Comparison of ENCODE assay signal across 23 mouse cellular contexts in genomic region chr14:36921346-36922049, GRCm38 (mm10). TPM values are rescaled to one million over a fixed set of nuclear protein-coding genes. Genes with fewer than 3 reads are reported as not detected.
DNase-seq lines count a peak whose midpoint lies in the region; ATAC-seq and TF ChIP-seq lines count a peak whose summit lies in the region.
"Had no signal": no experiment of that assay in that cellular context is flagged by ENCODE, and none has a peak within 500 bp of the region (broad histone marks: within the 10 kb centered on the region; RNA-seq: fewer than 3 reads in every experiment).

No protein-coding gene starts in this region.

- WGBS in midbrain, embryonic 11.5 days = 91% methylated on average over 5 of the region's 5 CpGs
- 89% methylated on average over 5 of the region's 5 CpGs for WGBS in midbrain, postnatal 0 days

- H3K36me3 ChIP-seq in midbrain, embryonic 11.5 days (ENCODE audit: control insufficient read depth, insufficient read depth, low read length) = no peaks in the 10 kb centered on the region
- peaks cover 11% of the 10 kb centered on the region for H3K36me3 ChIP-seq in midbrain, postnatal 0 days (ENCODE audit: insufficient read depth, low read length)
- H3K36me3 ChIP-seq: forebrain, embryonic 12.5 days had no signal

- intact Hi-C loops in gastrocnemius, adult 2 months (cut with DNase I) = loop anchor here (2.0 kb wide), 1 partner anchor 15 kb away; no protein-coding TSS in a partner anchor

- no peaks in the 10 kb centered on the region for H3K4me1 ChIP-seq in midbrain, embryonic 11.5 days (ENCODE audit: control insufficient read depth, insufficient read depth, low read length)
- H3K4me1 ChIP-seq in midbrain, postnatal 0 days (ENCODE audit: insufficient read depth, low read length) = no peaks in the 10 kb centered on the region
- H3K4me1 ChIP-seq: forebrain, embryonic 12.5 days; hindbrain, embryonic 15.5 days had no signal

- no peaks in the 10 kb centered on the region for H3K27me3 ChIP-seq in midbrain, embryonic 11.5 days (ENCODE audit: control insufficient read depth, insufficient read depth, low read length)
- no peaks in the 10 kb centered on the region for H3K27me3 ChIP-seq in midbrain, postnatal 0 days (ENCODE audit: insufficient read depth, low read length)
- H3K27me3 ChIP-seq: embryonic facial prominence, embryonic 15.5 days; forebrain, embryonic 12.5 days; heart, embryonic 13.5 days; hindbrain, embryonic 15.5 days had no signal

- H3K9ac ChIP-seq in midbrain, embryonic 11.5 days (ENCODE audit: low read length) = no peak overlapping the region
- no peak overlapping the region for H3K9ac ChIP-seq in midbrain, postnatal 0 days (replicated peaks; ENCODE audit: low read length, poor library complexity, severe bottlenecking)
- H3K9ac ChIP-seq: embryonic facial prominence, embryonic 15.5 days; forebrain, embryonic 12.5 days; heart, embryonic 13.5 days; hindbrain, embryonic 15.5 days had no signal

- no peak overlapping the region for H3K4me3 ChIP-seq in gastrocnemius, adult 2 months
- H3K4me3 ChIP-seq in midbrain, embryonic 11.5 days (ENCODE audit: low read depth, low read length) = no peak overlapping the region
- no peak overlapping the region for H3K4me3 ChIP-seq in midbrain, postnatal 0 days (ENCODE audit: low read depth, low read length)
- H3K4me3 ChIP-seq: embryonic facial prominence, embryonic 15.5 days; erythroblast, embryonic 14.5 days; forebrain, embryonic 12.5 days; heart, embryonic 13.5 days; hindbrain, embryonic 15.5 days had no signal

- no peak for ATAC-seq in midbrain, embryonic 11.5 days (ENCODE audit: low FRiP score)
- no peak for ATAC-seq in midbrain, postnatal 0 days (ENCODE audit: low FRiP score)
- ATAC-seq: forebrain, embryonic 16.5 days had no signal

- peak overlapping the region; percentile 99; the same call in 1 of the 2 replicates for H3K27ac ChIP-seq in gastrocnemius, adult 2 months
- no peak overlapping the region for H3K27ac ChIP-seq in midbrain, embryonic 11.5 days (ENCODE audit: low read depth, low read length)
- no peak overlapping the region for H3K27ac ChIP-seq in midbrain, postnatal 0 days (ENCODE audit: low read depth, low read length)
- H3K27ac ChIP-seq: embryonic facial prominence, embryonic 15.5 days; forebrain, embryonic 12.5 days; heart, embryonic 13.5 days; hindbrain, embryonic 15.5 days had no signal

- no peak for TF ChIP-seq CTCF in gastrocnemius, adult 2 months (IDR thresholded peaks at IDR 0.05)
- TF ChIP-seq CTCF in midbrain, postnatal 0 days (IDR thresholded peaks at IDR 0.05) = no peak

- H3K4me2 ChIP-seq in midbrain, embryonic 11.5 days = no peak overlapping the region
- no peak overlapping the region for H3K4me2 ChIP-seq in midbrain, postnatal 0 days (ENCODE audit: low read depth, low read length, poor library complexity, severe bottlenecking)
- H3K4me2 ChIP-seq: embryonic facial prominence, embryonic 15.5 days; forebrain, embryonic 12.5 days; heart, embryonic 13.5 days; hindbrain, embryonic 15.5 days had no signal

- H3K9me3 ChIP-seq in midbrain, embryonic 11.5 days (ENCODE audit: control insufficient read depth, low read length) = no peaks in the 10 kb centered on the region
- no peaks in the 10 kb centered on the region for H3K9me3 ChIP-seq in midbrain, postnatal 0 days (ENCODE audit: low read length)
- H3K9me3 ChIP-seq: embryonic facial prominence, embryonic 15.5 days; forebrain, embryonic 12.5 days; heart, embryonic 13.5 days; hindbrain, embryonic 15.5 days had no signal

- no peak for DNase-seq in gastrocnemius, adult 2 months
- no peak for DNase-seq in gastrocnemius, postnatal 4 days (ENCODE audit: low spot score in 2 of 2)
- peak; percentile 75 for DNase-seq in kidney, adult 9 months
- no peak for DNase-seq in kidney, postnatal 25 days
- peak; percentile 31 for DNase-seq in midbrain, embryonic 11.5 days (ENCODE audit: low spot score, missing footprints)
- no peak for DNase-seq in midbrain, postnatal 0 days (ENCODE audit: low spot score)
- DNase-seq in gonadal fat pad, adult 2 months (ENCODE audit: low read depth) = peak; percentile 50
- no peak for DNase-seq in spleen, postnatal 4 days (ENCODE audit: low spot score in 2 of 2)
- DNase-seq: adrenal gland, adult 8-10 months; adrenal gland, postnatal 36 days; cerebellum, adult 11 months; cerebellum, adult 8-10 months; cerebellum, postnatal 14 days; embryo, embryonic 11 days; gastrocnemius, postnatal 14 days; heart, adult 11 months; heart, postnatal 36 days had no signal

RNA-seq across cellular contexts. Expression of gene Ccser2, which starts 47.1 kb away (rescaled TPM):
- 10 to 100 TPM; 57.2 to 63.8 TPM for total RNA-seq in gastrocnemius, adult 2 months (2021)
- total RNA-seq in gastrocnemius, postnatal 4 days (2021) = 10 to 100 TPM; 59.4 to 63.7 TPM
- polyA plus RNA-seq in midbrain, embryonic 11.5 days (2014; fragmentation: Nextera tagmentation; extraction: Ambion mirVana) = 27.5 and 29.2 TPM in 2 replicates
- 81.0 and 85.5 TPM in 2 replicates for total RNA-seq in midbrain, postnatal 0 days (2014; rRNA removed)
- polyA plus RNA-seq in midbrain, postnatal 0 days (2015; fragmentation: Nextera tagmentation; extraction: Ambion mirVana) = 96.3 and 99.1 TPM in 2 replicates
- polyA plus RNA-seq in gonadal fat pad, adult 2 months (2012; rRNA removed) = 27.2 and 45.1 TPM in 2 replicates

Comparison
In these comparisons a context has a peak if more than half of its experiments do, and no peak if none do; other contexts are left out.
1. DNase-seq: peak in kidney, adult 9 months (single experiment), midbrain, embryonic 11.5 days (single experiment) and gonadal fat pad, adult 2 months (single experiment); none in gastrocnemius, adult 2 months (single experiment), gastrocnemius, postnatal 4 days (0 of 2), kidney, postnatal 25 days (0 of 2), midbrain, postnatal 0 days (single experiment) and spleen, postnatal 4 days (0 of 2).